Mouse (Mus musculus) heart, postnatal 0 days (tissue): ENCODE data around the gene Rpl37.

Experiments
- CTCF ChIP-seq: IDR thresholded peaks from 2 replicates; pipeline ENCODE4 v1.5.1; 2016; ENCODE audit warnings: antibody characterized with exemption, control low read depth, low read depth
- EP300 ChIP-seq: IDR thresholded peaks from 2 replicates; pipeline ENCODE4 v1.6.1; 2016; ENCODE audit warnings: antibody characterized with exemption, low read depth

DNA sequence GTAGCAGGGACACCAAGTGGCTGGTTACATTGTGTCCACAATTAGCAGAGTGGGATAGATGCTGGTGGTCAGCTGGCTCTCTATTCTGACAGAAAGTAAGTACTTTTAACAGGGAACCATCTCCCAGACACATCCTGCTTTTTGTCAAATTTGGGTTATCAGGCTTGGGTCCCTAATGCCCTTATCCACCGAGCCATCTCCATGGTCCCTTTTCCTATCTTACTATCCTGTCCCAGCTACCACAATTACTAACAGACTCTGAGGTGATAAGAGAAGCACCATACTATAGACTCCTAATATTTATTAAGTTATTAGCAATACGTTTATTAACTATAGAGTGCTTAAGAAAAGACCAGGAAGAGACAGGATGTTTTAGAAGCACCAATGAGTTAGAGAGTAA lies 22.9 kb downstream of the Rpl37 start:
- TF ChIP-seq EP300 = no peak
- no peak for TF ChIP-seq CTCF
